Mouse (Mus musculus) megakaryocyte, embryonic 14.5 days (primary cell): Measurements from ENCODE around the gene Svep1.

Experiments used
- FLI1 ChIP-seq: IDR thresholded peaks from 2 replicates; pipeline ENCODE4 v1.6.1; 2012; ENCODE audit warnings: low read length, inconsistent platforms, mixed read lengths
- GATA1 ChIP-seq: IDR thresholded peaks from 3 replicates; pipeline ENCODE4 v1.6.1; 2012; ENCODE audit warnings: mixed read lengths, low read length, inconsistent platforms, borderline replicate concordance

DNA sequence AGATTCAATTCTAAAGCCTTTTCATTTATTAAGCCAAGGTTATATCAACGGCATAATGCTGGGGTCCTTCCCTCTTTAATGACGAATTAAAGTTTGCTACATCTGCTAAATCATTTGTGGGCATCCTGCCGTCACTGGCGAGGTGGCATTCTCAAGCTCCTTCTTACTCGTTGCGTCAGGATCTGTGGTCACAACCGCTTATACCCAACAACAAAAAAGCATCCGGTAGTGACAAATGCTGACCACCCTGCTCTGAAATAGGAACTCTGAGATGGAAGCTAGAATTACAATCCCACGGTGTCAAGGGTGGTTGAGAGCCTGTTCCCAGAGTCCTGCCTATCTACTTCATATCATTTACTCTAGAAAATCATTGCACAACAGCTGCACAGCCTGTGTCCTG lies 108.9 kb downstream of the Svep1 start:
- TF ChIP-seq FLI1 (no peak), GATA1 (no peak)
